Mouse (Mus musculus) kidney, adult 11 months (tissue): ENCODE measurements around the gene Stradb.
A peak's percentile ranks its signal among the peaks of the same experiment; 100 is the strongest.

Experiments used
- DNase-seq: peaks from one replicate; pipeline ENCODE4 v3.0.0; 2022

The Stradb gene

GRCm38 (mm10) chr1:58961152-58961893 lies 12.0 kb upstream of the Stradb start:
- peak; percentile 57 for DNase-seq

- no peak for DNase-seq
Observed at GRCm38 (mm10) chr1:58962418-58962817, 10.9 kb upstream of the Stradb start.

DNA sequence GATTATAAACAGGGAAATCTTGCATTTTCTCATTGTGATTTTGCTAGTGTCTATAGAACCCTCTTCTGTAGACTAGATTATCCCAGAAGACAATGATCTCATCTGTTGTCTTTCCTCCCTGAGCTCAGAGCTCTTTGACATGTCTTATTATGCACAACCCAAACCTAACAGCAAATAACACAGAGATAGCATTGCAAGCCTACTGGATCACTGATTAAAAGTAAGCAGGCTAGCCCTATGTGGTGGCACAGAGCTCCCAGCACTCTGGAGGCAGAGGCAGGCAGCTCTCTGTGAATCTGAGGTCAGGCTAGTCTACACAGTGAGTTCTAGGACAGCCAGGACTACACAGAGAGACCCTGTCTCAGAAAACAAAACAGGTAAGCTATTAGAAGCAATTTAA lies 10.5 kb upstream of the Stradb start:
- DNase-seq: no peak

- no peak for DNase-seq
Observed at GRCm38 (mm10) chr1:58967534-58967933, 5.8 kb upstream of the Stradb start.

GRCm38 (mm10) chr1:58970054-58970453 lies 3.3 kb upstream of the Stradb start:
- peak; percentile 55 for DNase-seq

DNA sequence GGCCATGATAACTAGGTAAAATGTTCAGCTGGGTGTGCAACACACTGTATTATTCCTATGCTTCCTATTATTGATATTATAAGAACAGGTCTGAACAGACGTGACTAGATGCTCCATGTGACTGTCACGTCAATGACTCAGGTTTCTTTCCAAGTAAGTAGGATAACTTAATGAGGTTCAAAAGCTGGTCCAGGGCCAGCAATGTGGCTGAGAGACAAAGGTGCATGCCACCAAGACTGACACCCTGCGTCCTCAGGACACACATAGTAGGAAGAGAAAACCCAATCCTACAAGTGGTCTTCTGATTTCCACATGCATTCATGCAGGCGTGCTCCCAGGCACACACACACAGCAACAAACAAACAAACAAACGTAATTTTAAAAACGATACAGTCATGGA lies 2.2 kb upstream of the Stradb start:
- no peak for DNase-seq

GRCm38 (mm10) chr1:58972851-58973365 lies 414 bp upstream of the Stradb start:
- DNase-seq: no peak

DNA sequence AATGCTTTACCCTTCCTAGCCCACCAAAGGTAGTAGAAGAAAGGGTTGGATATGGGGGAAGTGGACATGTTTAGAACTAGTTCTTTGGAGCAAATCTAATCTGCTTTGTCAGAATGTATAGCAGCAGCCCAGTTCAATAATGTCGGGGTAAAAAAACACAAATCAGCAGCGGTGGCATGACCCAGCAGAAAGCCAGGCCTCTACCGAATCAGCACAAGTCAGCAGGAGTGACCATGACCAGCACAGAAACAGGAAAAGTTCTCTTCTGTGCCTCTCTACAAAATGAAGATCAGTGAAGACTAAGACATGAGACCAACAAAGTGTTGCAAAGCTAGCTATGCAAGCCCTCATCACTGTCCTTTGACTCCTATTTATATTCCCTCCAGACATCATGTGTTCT lies 9.0 kb downstream of the Stradb start:
- no peak for DNase-seq

- DNase-seq: no peak
Observed at GRCm38 (mm10) chr1:58984586-58984985, 11.3 kb downstream of the Stradb start.

- DNase-seq: no peak
Observed at GRCm38 (mm10) chr1:58993144-58993543, 19.8 kb downstream of the Stradb start.

DNA sequence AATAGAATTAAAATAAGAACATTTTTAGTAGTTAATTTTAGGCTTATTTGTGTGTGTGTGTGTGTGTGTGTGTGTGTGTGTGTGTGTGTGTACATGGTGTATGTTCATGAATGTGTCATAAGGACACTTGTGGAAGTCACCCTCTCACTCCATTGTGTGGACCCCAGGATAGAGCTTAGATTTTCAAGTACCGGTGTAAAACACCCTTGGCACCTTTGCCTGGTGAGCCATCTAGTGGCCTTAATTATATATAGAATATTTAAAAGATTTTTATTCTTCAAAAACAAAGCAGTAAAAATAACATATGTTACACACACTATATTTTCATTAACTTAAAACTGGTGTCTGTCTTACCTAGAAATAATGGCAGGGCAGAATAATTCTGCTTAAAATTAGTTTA lies 20.4 kb downstream of the Stradb start:
- no peak for DNase-seq

GRCm38 (mm10) chr1:58995313-58995712 lies 22.0 kb downstream of the Stradb start:
- no peak for DNase-seq

DNA sequence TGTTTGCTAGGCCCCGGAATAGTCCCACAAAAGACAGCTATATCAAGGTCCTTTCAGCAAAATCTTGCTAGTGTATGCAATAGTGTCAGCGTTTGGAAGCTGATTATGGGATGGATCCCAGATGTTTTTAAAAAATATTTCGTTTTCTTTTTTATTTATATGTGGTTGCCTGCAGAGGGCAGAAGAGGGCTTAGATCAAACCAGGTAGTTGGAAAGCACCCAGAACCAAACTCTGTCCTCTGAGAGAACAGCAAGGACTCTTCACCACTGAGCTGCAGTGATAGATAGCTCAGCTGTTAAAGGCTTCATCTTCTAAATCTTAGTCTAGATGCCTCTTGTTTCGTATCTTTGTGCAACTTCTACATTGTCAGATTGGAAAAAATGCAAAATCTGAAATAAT lies 35.9 kb downstream of the Stradb start:
- DNase-seq: no peak

- peak; percentile 32 for DNase-seq
Observed at GRCm38 (mm10) chr1:59021556-59021955, 48.2 kb downstream of the Stradb start.

DNA sequence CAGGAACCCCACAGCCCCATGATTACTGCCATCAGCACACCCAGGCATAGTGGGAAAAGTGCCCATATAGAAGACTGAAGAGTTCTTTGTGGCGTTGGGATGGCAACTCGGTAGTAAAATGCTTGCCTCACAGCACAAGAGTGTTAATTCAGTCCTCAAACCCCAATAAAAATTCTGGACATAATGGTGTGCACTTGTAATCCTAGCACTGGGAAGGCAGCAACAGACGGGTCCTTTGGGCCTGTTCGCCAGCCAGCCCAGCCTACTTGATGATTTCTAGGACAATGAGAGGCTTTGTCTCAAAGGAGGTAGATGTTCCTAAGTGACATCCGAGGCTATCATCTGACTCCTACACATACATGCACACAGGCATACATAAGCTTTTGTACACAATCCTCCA lies 64.4 kb downstream of the Stradb start:
- DNase-seq: no peak
